Mouse (Mus musculus) mature B cell (primary cell): ENCODE data around the gene C7.
"Not testable (repeated sequence)": the region's sequence is repeated elsewhere in the genome, so short reads cannot be mapped to it uniquely, and the experiment has no call there.

ENCODE experiments used
- in situ Hi-C: fragments of 300-500 bp; cut with MboI; formaldehyde crosslinking; loops from 2 replicates; pipeline ENCODE4 v1.14.3; 2019

C7 gene

DNA sequence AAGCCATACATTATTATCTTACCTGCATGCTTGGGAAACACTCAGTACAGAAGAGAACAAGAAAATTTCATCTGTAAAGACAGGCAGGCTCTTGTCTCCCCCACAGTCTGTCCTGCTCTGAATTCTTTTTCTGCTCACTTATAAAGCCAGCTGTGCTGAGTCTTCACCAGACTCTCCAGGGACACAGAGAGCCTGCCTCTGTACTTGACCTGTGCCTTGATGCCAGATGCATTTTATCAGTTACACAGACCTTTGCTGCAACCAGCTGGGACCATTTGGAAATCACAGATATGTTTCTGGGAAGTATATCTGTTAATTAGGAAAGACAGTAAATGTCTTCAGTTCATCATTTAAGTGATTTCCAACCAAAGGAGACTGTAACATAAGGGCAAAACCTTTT, at the start of gene C7:
TSS of gene C7 (minus strand) at position 106 of the 400 bp plus-strand sequence.
- in situ Hi-C loops: no loop called here

DNA sequence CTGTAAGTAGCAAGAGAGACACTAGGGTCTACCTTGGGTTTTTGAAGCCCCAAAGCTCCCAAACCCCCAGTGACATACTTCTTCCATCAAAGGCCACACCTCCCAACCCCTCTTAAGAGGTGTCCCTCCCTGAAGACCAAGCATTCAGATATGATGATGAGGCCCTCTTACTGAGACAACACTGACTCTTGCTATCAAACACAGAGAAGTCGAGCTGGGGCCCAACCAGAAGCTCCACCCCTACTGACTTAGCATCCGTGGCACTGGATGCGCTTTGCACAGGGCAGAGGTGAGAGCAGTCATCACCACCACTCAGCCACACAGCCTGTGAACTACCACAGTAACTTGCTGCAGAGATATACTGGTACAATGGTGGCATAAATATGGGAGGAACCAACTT, 49.1 kb upstream of the C7 start:
- in situ Hi-C loops: loop anchor here (25.0 kb wide), 2 partner anchors 1125 to 1600 kb away; partner anchors contain the start of genes AW549877, Fbxo4 and Rictor

DNA sequence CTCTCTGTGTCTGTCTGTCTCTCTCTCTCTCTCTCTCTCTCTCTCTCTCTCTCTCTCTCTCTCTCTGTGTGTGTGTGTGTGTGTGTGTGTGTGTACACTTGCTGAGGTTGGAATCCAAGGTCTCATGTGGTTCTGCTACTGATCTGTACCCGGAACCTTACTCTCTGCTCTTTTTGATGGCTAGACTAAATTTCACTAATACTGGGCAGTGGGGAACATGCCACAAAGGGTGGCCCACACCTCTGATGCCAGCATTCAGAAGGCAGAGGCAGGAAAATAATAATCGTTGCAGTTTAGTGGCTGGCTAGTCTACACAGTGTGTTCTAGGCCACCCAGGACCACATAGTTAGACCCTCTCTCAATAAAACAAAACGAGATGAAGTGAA, 45.1 kb upstream of the C7 start:
- in situ Hi-C loops: loop anchor here (25.0 kb wide), 2 partner anchors 1121 to 1604 kb away; partner anchors contain the start of genes AW549877, Fbxo4 and Rictor

DNA sequence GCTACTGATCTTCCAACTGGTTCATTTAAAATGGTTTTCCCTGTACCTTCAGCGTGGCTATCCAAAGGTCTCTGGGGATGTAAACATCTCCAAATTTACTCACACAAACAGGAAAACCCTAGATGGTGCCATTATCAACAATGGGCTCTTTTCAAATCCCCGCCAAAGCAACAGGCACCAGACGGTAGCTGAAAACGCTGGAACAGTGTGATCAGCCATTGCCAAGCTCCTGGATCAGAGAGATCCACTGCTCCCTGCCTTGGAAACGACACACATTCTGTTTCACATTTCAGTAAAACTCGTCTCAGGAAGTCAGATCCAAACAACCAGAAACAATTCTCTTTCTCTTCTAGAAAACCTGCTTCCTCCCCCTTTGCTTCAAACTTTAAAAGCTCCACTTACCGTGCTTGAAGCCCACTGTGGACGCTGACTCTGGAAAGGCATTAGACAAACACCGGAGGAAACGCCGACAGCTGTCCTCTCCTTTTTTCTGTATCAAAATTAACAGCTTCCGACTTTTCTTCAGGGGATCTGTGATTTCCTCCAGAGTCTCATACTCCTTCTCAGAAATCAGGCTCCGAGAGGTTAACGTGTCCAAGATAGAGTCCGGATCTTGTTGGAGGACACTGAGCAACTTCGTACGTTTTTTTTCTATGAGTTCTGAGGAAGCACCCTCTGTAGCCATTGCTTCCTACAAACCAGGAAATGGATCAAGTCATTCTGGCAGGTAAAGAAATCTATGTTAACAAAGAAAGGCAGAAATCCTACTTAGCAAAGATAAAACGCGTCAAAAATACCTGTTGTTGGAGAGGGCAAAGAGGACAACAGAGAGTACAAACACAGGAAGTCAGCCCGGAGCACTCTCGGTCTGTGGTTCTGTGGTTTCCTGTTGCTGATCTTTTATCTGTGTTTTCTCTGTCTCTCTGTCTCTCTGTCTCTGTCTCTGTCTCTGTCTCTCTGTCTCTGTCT, 44.4 kb upstream of the C7 start, which contains the start of gene Card6:
TSS of gene Card6 (minus strand) at position 854 of the 969 bp plus-strand sequence.
- in situ Hi-C loops: loop anchor here (25.0 kb wide), 2 partner anchors 1121 to 1604 kb away; partner anchors contain the start of genes AW549877, Fbxo4 and Rictor

DNA sequence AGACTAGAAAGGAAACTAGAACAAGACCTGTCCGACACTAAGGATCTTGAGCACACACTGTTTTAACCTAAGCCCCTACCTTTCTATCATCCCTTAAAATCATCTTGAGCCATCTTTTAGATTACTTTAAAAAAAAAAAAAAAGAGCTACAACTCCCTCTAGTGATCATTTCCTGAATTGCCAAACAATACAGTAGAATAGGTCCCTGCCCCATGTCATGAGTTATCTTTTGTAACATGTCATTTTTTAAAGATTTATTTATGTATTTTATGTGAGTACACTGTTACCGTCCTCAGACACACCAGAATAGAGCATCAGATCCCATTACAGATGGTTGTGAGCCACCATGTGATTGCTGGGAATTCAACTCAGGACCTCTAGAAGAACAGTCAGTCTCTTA, 42.8 kb upstream of the C7 start:
- in situ Hi-C loops: loop anchor here (25.0 kb wide), 2 partner anchors 1119 to 1606 kb away; partner anchors contain the start of genes AW549877, Fbxo4 and Rictor

DNA sequence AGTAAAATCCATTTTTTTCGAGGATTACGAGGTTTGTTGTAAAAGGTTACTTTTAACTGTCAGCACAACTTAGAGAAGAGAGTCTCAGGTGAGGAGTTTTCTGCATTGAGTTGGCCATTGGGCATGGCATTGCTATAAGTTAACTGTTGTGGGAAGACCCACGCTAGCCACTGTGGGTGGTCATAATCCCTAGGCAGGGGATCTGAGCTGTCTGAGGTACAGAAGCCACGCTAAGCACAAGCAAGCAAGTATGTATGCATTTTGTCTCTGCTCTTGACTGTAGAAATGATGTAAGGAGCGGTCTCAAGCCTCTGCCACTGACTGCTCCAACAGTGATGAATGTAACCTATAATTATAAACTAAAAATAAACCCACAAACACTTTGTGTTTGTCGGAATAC, 42.4 kb upstream of the C7 start:
- in situ Hi-C loops: loop anchor here (25.0 kb wide), 2 partner anchors 1119 to 1606 kb away; partner anchors contain the start of genes AW549877, Fbxo4 and Rictor

DNA sequence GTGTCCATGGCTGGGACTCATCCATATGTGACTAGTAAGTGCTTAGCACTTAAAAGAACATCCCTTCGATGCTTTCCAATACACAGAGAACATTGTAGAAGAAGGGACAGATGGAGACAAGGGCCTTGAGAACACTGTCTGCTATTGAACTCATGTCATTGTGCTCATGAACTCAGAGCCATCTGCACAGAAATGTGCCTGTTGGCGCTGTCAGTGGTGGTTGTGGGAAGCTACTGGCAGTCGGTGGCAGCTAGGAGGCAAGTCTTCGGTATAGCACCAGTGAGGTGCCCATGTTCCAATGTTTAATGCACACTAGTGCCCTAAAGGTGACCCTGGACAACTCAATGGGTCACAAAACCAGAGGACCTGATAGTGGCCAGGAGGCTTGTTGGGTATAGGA, 38.8 kb upstream of the C7 start:
- in situ Hi-C loops: loop anchor here (25.0 kb wide), 2 partner anchors 1115 to 1610 kb away; partner anchors contain the start of genes AW549877, Fbxo4 and Rictor

DNA sequence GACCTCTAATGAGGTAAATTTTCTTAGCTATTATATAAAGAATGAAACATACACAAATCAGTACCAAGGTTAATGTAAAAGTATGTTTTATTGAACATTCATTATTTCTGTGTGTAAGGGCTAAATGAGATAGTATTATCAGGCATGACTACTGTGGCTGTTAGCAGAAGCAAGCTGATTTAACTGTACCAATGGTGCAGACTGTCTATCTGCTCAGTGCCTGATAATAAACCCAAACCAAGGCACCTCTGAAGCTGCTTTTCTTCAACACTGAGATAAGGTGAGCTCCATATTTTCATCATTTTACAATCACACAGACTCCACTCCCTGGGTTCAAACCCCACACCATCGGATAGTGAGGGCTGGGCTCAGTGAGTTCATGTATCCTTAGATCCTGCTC, 33.8 kb upstream of the C7 start:
- in situ Hi-C loops: no loop called here

DNA sequence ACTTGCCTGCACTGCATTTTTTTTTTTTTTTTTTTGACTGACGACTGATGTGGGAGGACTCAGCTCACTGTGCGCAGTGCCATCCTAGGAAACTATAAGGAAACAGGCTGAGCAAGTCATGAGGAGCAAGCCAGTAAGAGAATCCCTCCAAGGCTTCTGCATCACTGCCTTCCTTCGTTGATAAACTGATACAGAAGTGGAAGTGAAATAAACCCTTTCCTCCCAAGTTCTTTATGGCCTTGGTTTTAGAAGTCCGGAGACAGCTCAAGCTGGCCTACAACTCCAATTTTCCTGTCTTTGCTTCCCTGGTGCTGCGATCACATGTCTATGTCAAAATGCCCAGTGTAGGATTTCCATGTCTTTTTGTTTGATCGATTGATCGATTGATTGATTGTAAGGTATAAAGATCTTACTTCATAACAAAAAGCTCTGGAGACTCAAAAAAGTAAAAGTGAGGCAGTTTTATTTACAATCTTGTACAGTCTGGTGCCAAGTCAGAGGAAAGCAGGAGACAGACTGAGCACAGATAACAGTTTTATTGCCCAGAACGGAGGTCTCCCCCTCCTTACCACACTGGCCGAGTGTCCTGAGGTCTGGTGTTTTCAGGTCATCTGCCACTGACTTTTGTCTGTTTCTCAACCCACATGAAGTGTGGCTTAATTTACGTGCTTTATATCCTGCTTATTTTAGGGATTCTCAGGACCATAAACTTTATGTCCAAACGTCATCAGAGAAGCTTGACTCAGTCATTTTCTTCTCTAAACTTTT, 32.2 kb upstream of the C7 start:
- in situ Hi-C loops: no loop called here

DNA sequence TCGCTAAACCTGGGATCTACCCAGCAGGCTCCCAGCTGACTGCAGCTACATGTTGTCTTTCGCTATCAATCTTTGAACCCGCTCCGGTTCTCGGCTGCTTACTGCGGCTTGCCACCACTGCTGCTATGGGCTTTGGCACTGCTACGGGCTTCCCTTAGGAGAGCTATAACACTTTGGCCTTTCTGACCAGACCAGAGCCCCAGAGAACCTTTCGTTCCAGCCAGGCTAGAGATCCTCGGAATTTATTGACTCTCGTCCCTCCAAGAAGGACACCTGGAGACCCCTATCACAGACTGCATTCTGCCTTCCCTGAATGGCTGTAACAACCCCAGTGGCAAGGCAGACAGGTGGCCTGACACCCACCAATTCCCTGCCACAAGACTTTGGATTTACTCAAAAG, 26.6 kb upstream of the C7 start:
- in situ Hi-C loops: no loop called here

DNA sequence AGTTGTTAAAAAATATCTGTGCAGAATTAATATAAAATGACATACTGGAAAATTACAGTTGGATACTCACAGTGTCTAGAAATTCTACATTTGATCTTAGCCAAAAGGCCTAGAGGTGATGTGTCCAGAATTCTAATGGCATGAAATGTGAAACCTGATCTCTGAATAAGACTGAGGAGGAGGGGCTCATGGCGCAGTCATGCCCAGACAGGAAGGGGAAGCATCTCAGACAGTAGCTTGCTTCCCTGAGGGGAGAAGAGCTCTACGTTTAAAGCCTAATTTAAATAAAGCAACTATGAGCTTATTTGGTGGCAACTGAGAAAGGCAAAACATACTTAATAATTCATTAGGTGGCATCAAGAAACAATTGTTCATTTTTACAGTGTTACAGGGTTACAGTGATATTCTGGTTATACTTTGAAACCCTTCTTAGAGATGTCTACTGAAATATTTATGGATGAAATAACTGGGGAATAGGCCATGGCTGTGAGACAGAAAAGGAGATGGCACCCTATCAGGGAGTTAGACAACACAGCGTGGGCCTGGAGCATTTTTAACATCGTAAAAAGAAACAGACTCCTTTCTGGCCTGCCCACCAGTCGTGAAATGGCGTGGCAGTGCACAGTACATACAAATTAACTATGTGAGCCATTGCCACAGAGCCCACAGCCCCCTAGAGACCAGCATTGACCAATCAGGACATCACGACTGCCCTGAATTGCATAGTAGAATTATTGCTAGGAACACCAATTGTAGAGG, 25.5 kb upstream of the C7 start:
- in situ Hi-C loops: no loop called here

DNA sequence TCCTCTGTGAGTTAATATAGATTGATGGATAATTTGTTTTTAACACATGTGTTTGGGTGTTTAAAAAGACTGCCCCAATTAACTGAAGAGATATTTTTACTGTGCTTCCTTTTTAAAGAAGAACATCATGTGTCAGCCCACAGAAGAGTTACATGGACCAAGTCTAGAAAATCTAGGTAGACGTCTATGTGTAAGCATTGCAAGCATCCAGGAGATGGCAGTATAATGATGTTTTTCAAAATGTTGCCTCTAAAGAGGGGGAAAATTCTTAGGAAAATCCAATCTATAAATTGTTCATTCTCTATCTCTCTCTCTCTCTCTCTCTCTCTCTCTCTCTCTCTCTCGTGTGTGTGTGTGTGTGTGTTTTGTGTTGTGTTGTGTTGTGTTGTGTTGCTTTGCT, 22.6 kb upstream of the C7 start:
- in situ Hi-C loops: no loop called here

DNA sequence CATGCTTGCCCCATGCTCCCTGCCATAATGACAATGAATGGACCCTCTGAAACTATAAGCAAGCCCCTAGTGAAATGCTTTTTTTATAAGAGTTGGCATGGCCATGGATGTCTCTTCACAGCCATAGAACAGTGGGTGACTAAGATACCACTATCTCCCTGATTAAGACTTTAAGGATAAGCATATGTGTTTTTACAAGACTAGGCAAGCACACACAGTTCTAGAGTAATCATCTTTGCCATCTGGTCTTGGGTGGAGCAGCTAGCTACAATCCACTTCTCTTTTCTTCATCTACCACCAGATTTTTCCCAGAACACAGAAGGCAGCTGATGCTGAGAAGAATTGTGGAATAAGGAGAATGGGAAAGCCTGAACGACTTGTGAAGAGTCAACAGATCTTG, 17.7 kb upstream of the C7 start:
- in situ Hi-C loops: no loop called here

DNA sequence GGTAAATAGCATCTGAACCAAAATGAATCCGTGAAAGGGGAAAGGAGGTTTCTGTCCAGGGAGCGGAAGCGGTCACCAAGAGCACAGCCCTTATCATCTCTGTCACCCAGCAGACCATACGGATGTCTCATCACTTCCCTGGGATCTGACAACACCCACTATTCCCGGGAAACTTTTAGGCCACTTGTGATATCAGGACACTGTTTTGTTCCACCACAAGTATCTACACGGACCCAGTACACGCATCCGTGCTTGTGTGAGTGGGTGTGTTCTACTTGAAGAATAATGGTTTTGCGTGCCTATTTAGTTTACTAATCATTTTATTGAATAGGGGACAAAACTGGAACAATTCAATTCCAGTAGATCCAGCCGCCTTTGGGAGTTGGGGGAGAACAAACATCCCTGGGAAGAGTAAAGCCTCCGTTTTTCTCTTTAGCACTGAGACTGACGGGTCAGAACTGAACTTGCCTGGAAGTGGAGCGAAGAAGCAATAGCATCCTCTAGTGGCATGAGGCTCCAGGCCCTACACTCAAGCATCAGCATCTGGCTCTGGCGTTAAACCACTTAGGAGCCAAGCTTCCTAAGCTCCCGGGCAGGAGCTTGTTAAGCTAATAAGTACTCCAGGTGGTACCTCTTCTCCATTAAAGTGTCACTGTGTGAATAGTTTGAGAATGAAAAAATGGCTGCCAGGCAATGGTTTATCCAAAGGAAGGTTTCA, 5.4 kb upstream of the C7 start:
- in situ Hi-C loops: no loop called here

DNA sequence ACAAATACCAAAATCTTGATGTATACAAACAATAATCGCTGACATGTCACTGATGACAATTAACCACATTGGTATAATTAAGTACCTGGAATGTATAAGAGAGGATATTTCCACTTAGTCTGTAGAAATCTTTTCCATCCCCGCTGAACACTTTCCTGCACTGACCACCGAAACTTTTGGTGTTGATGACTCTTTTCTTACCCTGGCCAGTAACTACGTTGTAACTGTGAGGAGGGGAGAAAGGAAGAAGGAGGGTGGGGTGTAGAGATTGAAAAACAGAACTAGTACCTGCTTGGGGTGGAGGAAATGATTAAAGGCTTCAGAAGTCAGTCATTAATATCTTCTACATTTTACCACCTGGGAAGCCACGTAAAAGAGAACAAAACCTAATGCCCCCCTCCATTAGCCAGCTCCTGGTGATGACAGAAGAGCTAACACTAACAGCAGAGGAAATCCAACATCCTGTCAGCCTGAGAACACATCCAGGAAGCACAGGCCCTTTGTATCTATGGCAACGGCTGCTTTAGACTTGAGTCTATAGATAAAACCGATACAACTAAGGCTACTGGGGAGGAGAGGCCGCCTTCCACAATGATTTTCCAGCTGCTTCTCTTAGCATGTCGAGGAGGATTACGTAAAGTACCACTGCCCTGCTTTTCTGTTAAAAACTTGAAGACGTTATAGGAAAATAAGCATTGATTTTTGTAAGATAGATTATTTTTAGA, 17.8 kb downstream of the C7 start:
- in situ Hi-C loops: no loop called here

DNA sequence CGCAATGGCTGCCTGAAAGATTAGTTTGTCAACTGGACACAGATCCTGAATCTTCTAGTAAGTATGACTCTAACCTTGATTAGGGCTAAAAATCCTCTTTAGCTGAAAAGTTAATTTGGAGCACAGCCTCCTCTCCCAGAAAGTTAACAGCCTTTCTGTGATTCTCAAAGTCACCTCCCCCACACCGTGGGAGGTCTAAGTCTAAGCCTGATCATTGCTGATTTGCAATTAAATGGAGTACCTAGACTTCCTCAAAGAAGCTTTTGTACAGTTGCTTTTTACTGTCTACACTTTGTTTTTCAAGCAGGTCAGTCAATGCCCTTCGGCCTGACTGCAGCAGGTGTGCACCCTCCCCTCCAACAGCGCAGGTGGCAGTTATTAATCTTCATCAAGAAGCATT, 34.3 kb downstream of the C7 start:
- in situ Hi-C loops: no loop called here

DNA sequence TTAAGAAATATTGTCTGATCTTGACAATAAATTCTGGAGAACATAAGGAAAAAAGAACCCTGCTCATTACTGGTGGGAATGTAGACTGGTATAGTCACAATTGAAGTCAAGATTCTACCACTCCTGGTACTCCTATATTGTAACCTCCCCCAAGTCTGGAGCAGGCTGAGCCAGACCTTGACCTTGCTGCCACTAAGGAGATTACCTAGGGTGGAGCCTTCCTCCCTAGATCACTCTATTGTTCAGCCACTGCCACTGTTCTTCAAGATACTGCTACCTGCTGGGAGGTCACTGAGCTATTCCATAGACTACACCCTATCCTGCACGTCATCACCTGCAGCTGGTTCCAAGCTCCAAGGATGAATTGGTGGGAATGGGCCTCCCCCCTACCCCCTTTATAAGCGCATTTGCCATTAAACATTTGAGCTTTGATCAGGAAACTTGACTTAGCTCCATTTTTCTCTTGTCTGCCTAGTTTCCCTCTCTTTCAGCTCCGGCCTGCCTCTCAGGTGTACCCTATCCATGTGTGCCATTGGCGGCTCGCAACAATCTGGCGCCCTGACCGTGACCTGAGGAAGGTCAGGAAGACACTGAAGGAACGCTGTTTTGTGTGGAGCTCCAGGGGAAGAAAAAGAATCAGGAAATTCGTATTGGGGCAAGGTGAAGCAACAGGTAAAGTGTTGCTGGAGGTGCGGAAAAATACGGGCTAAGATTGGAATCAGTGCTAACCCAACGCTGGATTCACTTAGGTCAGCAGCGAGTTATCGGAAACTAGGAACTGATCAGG, 39.9 kb downstream of the C7 start:
- in situ Hi-C loops: not testable (repeated sequence)

DNA sequence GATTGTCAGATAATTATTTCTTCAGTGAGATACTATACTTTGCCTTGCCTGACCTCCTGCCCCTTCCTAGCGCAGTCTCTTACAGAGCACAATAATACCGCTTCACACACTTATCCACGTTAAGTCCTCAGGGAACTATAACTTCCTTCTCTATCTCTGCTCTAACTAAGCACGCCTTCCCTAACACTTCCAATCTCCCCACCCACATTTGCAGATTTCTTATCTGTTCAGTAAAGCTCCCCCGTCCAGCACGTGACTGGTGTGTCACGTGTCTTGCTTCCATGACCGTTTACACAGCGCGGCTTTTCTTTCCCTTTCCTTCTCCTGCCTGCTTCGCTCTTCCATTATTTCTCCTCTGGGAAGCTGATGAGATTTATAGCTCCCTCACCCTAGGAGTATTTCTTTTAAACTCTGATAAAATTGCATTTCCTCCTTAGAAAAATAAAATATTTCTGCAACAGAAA, 53.9 kb downstream of the C7 start:
- in situ Hi-C loops: no loop called here

DNA sequence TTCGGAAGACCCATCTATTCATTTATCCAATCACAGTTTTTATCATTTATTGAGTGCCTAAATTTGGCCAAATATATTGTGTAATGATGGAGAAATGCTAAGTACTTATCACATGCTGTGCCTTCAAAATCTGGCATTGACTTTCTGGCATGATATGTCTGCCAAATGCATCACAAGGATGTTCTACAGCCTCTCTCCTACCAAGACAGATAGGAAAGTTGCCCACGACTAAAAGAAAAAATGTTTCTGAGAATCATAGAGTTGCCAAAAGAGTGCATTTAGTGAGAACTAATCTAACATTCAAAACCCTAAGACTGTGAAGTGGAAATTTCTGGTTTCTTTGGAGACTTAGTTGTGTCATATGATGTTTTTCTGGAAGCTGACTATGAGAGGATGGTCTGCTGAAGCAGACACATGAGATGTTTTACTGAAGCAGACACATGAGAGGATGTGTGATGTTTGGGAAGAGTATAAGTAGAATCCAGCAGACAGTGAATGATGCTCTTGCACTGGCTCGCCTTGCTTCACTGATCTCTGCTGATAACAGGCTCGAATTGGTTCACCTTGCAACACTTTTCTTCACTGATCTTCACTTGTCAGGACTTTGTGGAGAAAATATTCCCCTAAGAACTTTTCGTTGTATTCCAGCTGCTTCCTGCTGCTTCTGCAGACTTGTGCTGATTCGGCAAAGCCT, 59.9 kb downstream of the C7 start:
- in situ Hi-C loops: no loop called here
